Mouse (Mus musculus) lung, postnatal 4 days (tissue): ENCODE measurements at regions not wholly inside any gene's neighbourhood (a gene's known extent, or its start where the extent isn't known, plus 50 kb on each side); places are given as distances from the start of the nearest gene placed in this dataset.
"Not testable (repeated sequence)": the region's sequence is repeated elsewhere in the genome, so short reads cannot be mapped to it uniquely, and the experiment has no call there.

Source experiments
- DNase-seq, 2 experiments: peaks; one replicate each; pipeline ENCODE4 v3.0.0; 2021

DNA sequence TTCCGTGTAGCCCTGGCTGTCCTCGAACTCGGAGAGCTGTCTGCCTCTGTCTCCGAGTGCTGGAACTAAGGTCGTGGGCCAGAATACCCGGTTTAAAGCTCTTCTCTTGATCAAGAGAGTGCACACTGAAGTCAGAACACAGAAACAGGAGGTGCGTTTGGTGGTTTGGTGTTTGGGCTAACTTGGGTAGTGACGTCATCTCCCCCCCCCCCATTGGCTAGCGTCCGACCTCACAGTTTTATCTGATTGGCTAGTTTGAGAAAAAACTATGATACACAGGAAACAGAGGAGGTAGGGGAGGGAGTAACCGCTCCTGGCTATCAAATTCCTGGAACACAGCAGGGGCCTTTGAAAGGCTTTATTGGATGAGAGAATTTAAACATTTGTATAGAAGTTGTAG lies 60.2 kb upstream of the Pim1 start:
- DNase-seq, result no peak

DNA sequence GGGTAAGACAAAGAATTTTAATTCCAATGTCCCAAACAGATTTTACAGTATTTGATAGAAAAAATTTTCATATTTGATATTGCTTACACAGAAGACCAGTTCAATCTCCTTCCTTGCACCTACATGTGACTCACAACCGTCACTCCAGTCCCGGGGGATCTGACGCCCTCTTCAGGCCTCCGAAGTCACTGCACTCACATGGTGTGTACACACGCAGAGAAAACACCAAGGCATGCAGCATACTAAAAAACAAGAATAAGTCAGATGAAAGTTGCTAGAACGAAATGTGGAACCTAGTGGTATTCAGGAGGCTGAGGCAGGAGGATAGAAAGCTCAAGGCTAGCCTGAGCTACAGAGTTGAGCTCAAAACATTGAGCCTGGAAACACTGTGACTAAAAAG lies 59.7 kb upstream of the Pim1 start:
- DNase-seq, result no peak

DNA sequence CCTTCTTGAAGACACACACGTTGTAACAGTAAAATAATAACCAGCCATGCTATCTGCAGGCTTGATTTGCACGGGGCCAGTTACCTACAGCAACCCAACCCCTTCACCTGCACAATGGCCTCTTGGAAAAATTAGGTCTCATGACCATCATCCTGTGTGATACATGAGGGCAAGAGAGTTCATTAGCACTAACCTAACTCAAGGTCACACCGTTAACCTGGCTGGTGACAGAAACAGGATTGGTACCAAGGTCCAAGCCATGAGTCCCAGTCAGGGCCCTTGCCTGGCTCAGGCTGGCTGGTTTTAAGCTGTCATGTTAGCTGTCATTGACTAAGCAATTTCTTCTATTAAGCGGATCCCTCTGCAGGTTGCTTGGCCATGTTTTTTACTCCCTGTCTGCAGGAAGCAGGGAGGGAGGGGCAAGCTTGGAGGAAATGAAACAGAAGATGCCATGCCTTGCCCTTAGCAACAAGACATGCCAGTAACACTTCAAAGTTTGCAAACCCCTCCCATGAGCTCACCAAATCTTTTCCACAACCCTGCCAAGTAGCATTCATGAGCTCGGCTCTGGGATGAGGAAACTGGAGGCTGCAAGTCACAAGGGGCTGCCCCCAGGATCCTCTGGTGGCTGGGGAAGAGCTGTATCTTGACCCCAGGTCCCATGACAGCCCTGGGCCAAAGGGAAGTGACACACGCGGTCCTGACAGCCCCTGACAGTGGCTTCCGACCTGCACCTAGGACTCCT lies 58.8 kb upstream of the Pim1 start:
- peak; percentile 54 for DNase-seq

DNA sequence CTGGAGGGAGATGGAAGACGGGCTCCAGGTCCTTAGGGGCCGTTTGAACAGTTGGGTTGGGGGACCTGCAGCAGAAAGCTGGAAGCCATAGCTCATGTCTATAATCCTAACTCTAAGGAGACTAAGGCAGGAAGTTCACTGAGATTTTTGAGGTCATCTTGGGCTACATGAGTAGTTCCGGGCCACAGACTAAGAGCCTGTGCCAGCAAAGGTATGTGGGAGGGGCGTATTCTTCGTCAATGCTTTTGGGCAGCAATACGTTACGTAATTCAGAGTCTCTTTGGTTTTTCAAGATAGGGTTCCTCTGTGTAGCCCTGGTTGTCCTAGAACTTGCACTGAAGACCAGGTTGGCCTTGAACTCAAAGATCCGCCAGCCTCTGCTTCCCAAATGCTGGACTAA lies 57.9 kb upstream of the Pim1 start:
- no peak for DNase-seq

DNA sequence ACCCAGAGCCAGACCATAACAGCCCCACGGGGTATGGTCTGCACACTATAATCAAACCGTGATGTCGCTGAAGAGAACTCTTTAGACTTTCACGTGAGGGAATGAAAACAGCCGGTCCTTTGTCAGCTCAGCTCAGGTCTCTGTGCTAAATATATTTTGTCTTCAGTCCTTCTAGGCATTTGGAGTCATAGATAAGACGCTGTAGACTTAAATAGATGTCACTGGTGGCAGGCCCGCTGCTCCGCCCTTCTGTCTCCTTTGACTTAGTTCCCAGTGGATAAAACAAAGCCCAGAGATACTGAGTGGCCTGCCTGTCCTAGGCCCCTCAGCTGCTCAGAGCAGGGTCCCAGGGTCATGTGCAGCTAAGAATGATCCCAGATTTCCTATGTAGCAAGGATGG lies 57.2 kb upstream of the Pim1 start:
- DNase-seq, result no peak

DNA sequence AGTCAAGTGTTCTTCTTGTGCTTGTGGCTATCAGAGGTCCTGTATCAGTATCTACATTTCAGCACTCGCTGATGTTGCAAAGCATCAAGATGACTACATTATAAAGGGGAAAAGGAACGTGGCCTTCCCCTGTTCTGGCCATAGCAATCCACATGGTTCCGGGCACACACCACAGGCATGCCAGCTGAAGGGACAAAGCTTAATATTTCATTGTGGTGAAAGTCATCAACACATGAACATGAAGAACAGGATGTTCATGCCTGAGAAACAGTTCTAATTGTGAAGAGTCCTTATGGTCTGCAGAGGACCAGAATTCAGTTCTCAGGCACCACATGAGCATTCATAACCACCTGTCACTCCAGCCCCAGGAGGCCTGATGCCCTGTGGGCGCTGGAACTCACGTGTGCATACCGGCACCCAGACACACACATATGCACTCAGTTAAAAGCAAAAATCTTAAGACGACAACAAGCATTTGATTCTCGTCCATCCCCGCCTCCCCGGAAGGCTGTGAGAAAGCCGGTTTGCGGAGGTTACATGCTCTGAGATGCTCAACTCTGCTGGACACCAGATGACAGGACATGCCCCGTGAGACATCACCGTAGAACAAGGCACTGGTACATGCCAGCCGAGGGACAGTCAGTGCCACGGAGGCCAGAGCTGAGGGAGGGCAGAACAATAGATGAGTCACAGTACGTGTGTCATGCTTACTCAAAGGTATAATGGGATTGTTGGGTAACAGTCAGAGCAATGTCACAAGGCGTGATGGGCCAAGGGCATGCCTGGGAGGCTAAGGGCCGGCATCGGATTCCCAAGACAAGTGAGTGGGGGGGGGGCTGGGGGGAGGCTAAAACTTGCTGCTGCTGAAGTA lies 56.2 kb upstream of the Pim1 start:
- DNase-seq, result no peak

DNA sequence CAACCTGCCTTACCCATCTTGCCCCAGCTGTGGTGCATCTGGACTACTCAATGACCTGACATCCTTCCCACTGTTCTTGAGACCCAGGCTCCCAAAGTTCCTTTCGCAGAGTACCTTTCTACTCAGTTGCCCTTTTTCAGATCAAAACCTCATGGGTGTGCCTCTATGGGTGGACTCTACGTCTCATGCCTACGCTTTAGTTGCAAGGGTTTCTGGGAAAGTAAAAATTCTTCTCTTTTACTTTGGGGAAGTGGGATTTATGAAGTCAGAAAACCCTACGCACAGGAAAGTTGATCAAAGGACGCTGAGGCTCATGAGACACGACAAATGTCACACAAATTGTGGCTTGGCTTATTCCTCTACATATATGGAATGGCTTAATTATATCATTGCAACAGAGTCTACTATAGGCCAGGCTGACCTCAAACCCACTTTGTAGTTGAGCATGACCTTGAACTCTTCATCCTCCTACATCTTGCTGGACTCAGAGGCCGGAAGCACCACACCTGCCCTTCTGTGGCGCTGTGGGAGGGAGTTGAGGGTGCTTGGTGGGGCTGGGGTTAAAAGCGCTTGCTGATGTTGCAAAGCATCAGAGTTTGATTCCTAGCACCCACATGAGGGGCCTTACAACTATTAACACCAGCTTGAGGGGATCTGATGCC lies 55.1 kb upstream of the Pim1 start:
- DNase-seq, result no peak

DNA sequence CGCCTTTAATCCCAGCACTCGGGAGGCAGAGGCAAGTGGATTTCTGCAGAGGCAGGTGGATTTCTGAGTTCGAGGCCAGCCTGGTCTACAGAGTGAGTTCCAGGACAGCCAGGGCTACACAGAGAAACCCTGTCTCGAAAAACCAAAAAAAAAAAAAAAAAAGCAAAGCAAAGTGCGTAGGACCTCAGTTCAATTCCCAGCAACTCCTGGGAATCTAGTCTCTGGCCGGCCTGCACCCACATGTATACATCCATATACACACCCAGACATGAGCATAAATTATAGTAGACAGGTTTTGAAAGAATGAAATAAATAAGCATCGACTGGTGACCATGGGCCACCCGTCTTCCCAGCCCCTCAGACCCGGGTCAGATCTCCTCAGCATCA lies 54.1 kb upstream of the Pim1 start:
- DNase-seq, result not testable (repeated sequence)

DNA sequence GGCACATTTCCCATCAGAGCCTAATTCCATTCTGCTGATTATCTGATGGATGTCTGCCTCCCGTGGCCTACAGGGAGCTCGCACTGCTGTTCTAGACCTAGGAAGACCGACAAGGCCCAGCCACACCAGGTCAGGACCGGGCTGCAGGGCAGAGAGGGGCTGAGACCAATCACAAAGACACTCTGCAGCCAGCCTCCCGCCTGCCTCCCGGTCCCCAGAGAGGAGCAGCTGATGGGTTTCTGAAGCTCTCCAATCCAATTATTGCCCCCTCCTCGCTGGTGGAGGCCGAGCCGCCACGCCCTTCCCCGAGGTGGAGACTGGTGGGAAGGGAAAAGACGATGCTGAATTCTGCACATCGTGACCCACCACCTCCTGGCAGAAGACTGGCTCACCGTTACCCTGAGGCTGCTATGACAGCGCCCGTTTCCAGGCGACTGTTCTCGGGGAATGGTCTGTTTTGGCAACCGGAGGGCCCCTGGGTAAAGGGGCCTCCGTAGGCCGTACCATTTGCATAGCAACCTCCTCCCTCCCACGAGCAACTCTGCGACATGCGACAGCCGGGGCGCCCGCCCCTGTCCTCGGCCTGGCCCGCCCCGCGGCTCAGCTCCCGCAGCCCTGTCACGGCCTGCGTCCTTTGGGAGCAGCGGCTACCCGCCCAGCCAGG lies 53.5 kb upstream of the Pim1 start:
- DNase-seq, result peak; percentile 88 to 93

DNA sequence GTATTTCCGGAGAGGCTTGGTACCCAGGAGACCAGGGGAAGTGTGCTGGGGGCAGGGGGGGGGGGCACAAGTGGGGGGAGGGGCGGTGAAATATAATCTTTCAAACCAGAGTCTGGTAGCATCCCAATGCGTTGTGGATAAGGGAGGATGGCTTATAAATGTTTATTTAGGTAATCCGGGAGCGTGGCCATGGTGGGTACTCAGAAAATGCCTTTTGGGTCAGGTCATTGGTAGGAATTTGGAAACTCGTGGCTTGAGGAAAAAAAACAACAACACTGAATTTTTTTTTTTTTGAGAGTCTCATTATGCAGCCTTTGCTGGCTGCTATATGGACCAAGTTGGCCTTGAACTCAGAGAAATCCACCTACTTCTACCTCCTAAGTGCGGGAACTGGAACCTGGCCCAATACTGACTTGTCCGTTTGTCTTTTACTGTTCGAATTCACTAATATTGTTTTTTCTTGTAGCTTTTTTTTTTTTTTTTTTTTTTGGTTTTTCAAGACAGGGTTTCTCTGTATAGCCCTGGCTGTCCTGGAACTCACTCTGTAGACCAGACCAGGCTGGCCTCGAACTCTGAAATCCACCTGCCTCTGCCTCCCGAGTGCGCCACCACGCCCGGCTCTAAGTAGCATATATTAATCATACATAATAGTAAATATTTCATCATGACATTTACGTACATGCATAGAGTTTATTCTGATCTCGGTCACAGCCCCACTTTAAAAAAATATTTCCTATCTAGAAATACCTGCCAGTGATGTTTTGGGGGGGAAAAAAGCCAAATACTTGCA lies 52.8 kb upstream of the Pim1 start:
- DNase-seq, result no peak

DNA sequence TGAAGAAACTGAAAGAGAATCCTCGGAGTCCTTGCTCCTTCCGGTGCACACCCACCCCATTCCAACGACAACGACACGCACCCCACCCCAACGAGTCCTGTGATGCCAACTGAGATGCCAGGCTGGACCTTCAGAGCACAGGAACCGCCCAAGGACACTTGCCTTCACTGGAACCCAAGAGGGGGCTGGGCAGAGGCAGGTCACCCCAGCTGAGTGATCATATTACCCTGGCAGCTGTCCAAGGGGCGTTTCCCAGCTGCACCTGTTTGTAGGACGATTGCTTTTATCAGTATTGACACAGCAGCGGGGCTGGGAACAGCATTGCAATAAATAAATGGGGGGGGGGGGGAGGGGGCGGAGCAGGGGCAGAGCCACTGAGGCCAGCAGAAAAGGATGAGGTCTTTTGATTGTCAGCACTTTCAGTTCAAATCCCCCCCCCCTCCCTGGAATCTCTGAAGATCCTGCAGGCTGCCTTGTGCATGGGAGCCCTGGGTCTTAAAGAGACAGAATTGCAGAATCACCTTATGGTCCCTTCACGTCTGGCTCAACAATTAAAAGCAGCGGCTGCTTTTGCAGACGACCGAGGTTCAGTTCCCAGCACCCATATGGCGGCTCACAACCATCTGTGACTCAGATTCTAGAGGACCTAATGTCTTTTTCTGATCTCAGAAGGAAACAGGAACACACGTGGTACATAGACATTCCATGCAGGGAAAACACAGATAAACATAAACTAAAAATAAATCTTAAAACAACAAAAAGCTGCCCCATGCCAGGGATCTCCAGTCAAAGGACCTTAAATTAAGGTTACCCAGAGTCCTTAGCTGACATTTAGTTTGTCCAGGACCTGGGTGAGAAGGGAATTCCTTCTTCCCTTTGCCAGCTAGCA lies 52.0 kb upstream of the Pim1 start:
- peak; percentile 77 to 82 for DNase-seq

DNA sequence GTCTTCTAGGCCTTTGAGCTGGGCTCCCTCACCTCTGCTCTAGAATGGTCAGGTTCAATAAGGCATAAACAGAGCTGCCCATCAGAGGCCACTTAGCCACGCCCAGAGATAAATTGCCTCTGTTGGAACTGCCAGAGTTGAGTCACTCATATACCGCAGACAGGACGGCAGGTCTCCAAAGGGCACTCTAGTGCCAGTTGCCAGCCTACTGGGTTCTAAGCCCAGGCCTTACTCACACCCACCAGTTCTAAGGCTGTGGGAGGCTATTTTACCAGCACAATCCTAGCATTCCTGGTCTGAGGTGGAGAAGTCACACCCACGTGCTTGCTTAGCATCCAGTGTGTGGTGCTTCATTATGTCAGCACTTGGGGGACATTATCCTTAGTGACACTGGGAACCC lies 50.6 kb upstream of the Pim1 start:
- no peak for DNase-seq

DNA sequence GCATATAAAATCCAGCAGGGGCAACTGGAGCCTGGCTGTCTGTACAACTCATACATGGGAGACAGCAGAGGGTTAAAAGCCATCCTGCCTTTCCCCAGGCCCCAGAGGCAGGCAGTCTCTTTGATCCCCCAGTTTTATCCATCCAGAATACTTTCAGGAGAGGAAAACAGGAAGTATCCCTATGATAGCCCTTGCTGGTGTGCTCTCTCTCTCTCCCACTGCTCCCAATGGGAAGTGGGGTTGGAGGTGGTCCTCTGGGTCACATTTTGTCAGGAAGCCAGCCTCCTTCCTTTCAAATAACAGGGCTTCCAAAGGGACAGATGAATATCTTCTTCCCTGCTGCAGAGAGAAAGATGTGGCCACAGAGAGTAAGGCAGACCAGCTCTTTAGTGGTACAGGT lies 50.1 kb upstream of the Pim1 start:
- no peak for DNase-seq
